In the genomic region with DNA sequence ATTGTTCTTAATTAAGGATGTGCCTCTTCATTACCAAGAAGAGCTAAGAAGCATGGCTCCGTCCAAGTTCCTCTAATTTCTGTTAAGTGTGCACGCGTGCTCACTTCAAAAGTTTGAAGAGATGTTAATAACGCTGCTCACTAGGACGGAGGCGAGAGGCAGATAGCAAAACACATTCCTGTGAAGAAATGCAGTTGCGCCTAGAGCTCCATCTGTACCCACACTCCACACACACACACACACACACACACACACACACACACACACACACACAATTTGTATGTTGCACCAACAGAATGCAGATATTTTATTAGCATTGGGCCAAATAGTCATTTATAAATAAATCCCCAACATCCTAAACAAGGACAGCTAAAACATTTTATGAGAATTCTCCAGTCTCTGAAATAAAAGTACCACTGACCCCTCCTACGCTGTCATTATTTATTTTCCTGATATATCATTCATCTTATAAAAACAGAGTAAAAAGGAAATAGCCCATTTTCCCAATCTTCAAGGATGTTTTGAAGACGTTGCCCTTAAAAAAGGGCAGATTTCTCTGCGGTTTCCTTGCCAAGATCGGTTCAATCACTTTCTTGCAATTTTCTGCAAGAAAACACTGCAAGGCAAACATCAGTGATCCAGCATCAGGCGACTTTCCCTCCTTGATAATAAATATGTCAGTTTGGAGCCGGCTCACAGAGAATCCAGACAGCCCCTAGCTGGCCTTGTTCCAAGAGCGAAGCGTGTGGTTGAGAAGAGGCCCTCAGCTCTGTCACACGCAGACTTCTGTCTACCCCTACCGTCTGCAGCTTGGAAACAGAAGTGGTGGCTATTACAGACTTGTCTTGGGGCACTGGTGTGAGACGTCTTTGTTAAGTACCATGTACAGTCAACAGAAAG, we compare ENCODE assay signal across 8 mouse cellular contexts.
DNase-seq lines count a peak whose midpoint lies in the region; ATAC-seq and TF ChIP-seq lines count a peak whose summit lies in the region.

No protein-coding gene starts in this region.

- ATAC-seq in midbrain, embryonic 13.5 days = peak; percentile 68; the same call in 1 of the 2 replicates
- no peak for ATAC-seq in midbrain, embryonic 11.5 days (ENCODE audit: low FRiP score)
- ATAC-seq in hindbrain, embryonic 16.5 days = peak; percentile 83
- ATAC-seq in lung, postnatal 0 days = peak; percentile 44

- no peak overlapping the region for H3K4me2 ChIP-seq in midbrain, embryonic 13.5 days (replicated peaks)
- no peak overlapping the region for H3K4me2 ChIP-seq in midbrain, embryonic 11.5 days
- no peak overlapping the region for H3K4me2 ChIP-seq in hindbrain, embryonic 16.5 days (ENCODE audit: low read length)
- no peak overlapping the region for H3K4me2 ChIP-seq in lung, postnatal 0 days (replicated peaks; ENCODE audit: low read depth, low read length)

- H3K27me3 ChIP-seq in midbrain, embryonic 13.5 days = no peaks in the 10 kb centered on the region
- no peaks in the 10 kb centered on the region for H3K27me3 ChIP-seq in midbrain, embryonic 11.5 days (ENCODE audit: control insufficient read depth, insufficient read depth, low read length)
- no peaks in the 10 kb centered on the region for H3K27me3 ChIP-seq in hindbrain, embryonic 16.5 days (replicated peaks; ENCODE audit: control insufficient read depth, insufficient read depth, low read length)
- H3K27me3 ChIP-seq in lung, postnatal 0 days (replicated peaks; ENCODE audit: insufficient read depth, low read length) = no peaks in the 10 kb centered on the region

- H3K9ac ChIP-seq in midbrain, embryonic 13.5 days (replicated peaks) = no peak overlapping the region
- no peak overlapping the region for H3K9ac ChIP-seq in midbrain, embryonic 11.5 days (ENCODE audit: low read length)
- H3K9ac ChIP-seq in hindbrain, embryonic 16.5 days (ENCODE audit: low read depth, low read length) = no peak overlapping the region
- H3K9ac ChIP-seq in lung, postnatal 0 days (replicated peaks; ENCODE audit: low read depth) = no peak overlapping the region

- WGBS in midbrain, embryonic 13.5 days = 72% methylated on average over 18 of the region's 18 CpGs
- 88% methylated on average over 18 of the region's 18 CpGs for WGBS in midbrain, embryonic 11.5 days
- WGBS in hindbrain, embryonic 16.5 days = 51% methylated on average over 18 of the region's 18 CpGs
- WGBS in lung, postnatal 0 days = 32% methylated on average over 18 of the region's 18 CpGs

- DNase-seq in adrenal gland, adult (ENCODE audit: inconsistent age in 2 of 2, low spot score in 1 of 2) = peak; percentile 32 to 62
- DNase-seq in adrenal gland, adult 8-10 months = no peak
- no peak for DNase-seq in midbrain, embryonic 11.5 days (ENCODE audit: low spot score, missing footprints)
- peak; percentile 53 for DNase-seq in lung, postnatal 0 days (ENCODE audit: low spot score)
- no peak for DNase-seq in spleen, postnatal 10 days (ENCODE audit: low spot score in 2 of 2)
- no peak for DNase-seq in urinary bladder, adult 2 months (ENCODE audit: low spot score)

- H3K27ac ChIP-seq in midbrain, embryonic 13.5 days = no peak overlapping the region
- H3K27ac ChIP-seq in midbrain, embryonic 11.5 days (ENCODE audit: low read depth, low read length) = no peak overlapping the region
- no peak overlapping the region for H3K27ac ChIP-seq in hindbrain, embryonic 16.5 days (ENCODE audit: low read depth, low read length)
- no peak overlapping the region for H3K27ac ChIP-seq in lung, postnatal 0 days (ENCODE audit: low read length)

- TF ChIP-seq CTCF in lung, postnatal 0 days (IDR thresholded peaks at IDR 0.05) = peak; percentile 52

- no peaks in the 10 kb centered on the region for H3K9me3 ChIP-seq in midbrain, embryonic 13.5 days
- no peaks in the 10 kb centered on the region; the same call in 1 of the 2 replicates for H3K9me3 ChIP-seq in midbrain, embryonic 11.5 days (ENCODE audit: control insufficient read depth, low read length)
- H3K9me3 ChIP-seq in hindbrain, embryonic 16.5 days (ENCODE audit: control insufficient read depth, low read length) = no peaks in the 10 kb centered on the region
- no peaks in the 10 kb centered on the region for H3K9me3 ChIP-seq in lung, postnatal 0 days (ENCODE audit: low read length)

- H3K36me3 ChIP-seq in midbrain, embryonic 13.5 days = no peaks in the 10 kb centered on the region
- no peaks in the 10 kb centered on the region for H3K36me3 ChIP-seq in midbrain, embryonic 11.5 days (ENCODE audit: control insufficient read depth, insufficient read depth, low read length)
- no peaks in the 10 kb centered on the region for H3K36me3 ChIP-seq in hindbrain, embryonic 16.5 days (ENCODE audit: control insufficient read depth, insufficient read depth, low read length)
- H3K36me3 ChIP-seq in lung, postnatal 0 days (ENCODE audit: insufficient read depth, low read length) = no peaks in the 10 kb centered on the region

- H3K4me1 ChIP-seq in midbrain, embryonic 13.5 days (replicated peaks) = no peaks in the 10 kb centered on the region
- no peaks in the 10 kb centered on the region for H3K4me1 ChIP-seq in midbrain, embryonic 11.5 days (ENCODE audit: control insufficient read depth, insufficient read depth, low read length)
- H3K4me1 ChIP-seq in hindbrain, embryonic 16.5 days (ENCODE audit: control insufficient read depth, insufficient read depth, low read depth, low read length) = peaks cover 2% of the 10 kb centered on the region; the same call in 1 of the 2 replicates
- H3K4me1 ChIP-seq in lung, postnatal 0 days (ENCODE audit: insufficient read depth, low read depth, low read length) = peaks cover 4% of the 10 kb centered on the region; the same call in 1 of the 2 replicates

- no peak overlapping the region for H3K4me3 ChIP-seq in midbrain, embryonic 13.5 days (replicated peaks)
- H3K4me3 ChIP-seq in midbrain, embryonic 11.5 days (ENCODE audit: low read depth, low read length) = no peak overlapping the region
- no peak overlapping the region for H3K4me3 ChIP-seq in hindbrain, embryonic 16.5 days (ENCODE audit: low read length)
- H3K4me3 ChIP-seq in lung, postnatal 0 days (ENCODE audit: low read depth, low read length) = no peak overlapping the region

- no peak for TF ChIP-seq EP300 in lung, postnatal 0 days (IDR thresholded peaks at IDR 0.05)

Comparison
In these comparisons a context has a peak if more than half of its experiments do, and no peak if none do; other contexts are left out.
1. DNase-seq: peak in adrenal gland, adult (2 of 2) and lung, postnatal 0 days (single experiment); none in adrenal gland, adult 8-10 months (single experiment), midbrain, embryonic 11.5 days (single experiment), spleen, postnatal 10 days (0 of 2) and urinary bladder, adult 2 months (single experiment).